Mouse (Mus musculus) liver, adult 2 months (tissue): ENCODE data around the gene Tlr9. TPM values are rescaled to one million over a fixed set of nuclear protein-coding genes. Genes with fewer than 3 reads are reported as not detected.

Experiments used
- DNase-seq: peaks from one replicate; pipeline ENCODE4 v3.0.0-alpha.2; 2011; ENCODE audit warnings: low read depth, low spot score; ENCODE audit errors: extremely low read depth
- H3K27ac ChIP-seq: fragments of 200-500 bp; replicated peaks from 2 replicates; pipeline ENCODE4 v1.5.1; 2012; ENCODE audit warnings: low read depth, mild to moderate bottlenecking, control low read depth, inconsistent platforms, low read length; ENCODE audit not compliant: insufficient read depth
- H3K27me3 ChIP-seq: fragments of 200-500 bp; 2 replicates; pipeline ENCODE4 v1.6.1; 2012; ENCODE audit warnings: mild to moderate bottlenecking, moderate library complexity, low read length, inconsistent platforms; ENCODE audit not compliant: control insufficient read depth, insufficient read depth
- H3K36me3 ChIP-seq: fragments of 200-500 bp; 2 replicates; pipeline ENCODE4 v1.6.1; 2012; ENCODE audit warnings: low read length, inconsistent platforms; ENCODE audit not compliant: control insufficient read depth, insufficient read depth
- H3K4me1 ChIP-seq: fragments of 200-500 bp; 2 replicates; pipeline ENCODE4 v1.6.1; 2011; ENCODE audit warnings: low read length; ENCODE audit not compliant: control insufficient read depth, insufficient read depth
- H3K4me3 ChIP-seq: fragments of 200-500 bp; 2 replicates; pipeline ENCODE4 v1.5.1; 2011; ENCODE audit warnings: low read depth, mild to moderate bottlenecking, control low read depth, low read length, moderate library complexity; ENCODE audit not compliant: insufficient read depth
- H3K79me2 ChIP-seq: fragments of 200-500 bp; 2 replicates; pipeline ENCODE4 v1.6.1; 2012; ENCODE audit warnings: inconsistent platforms, mild to moderate bottlenecking, low read length, moderate library complexity; ENCODE audit not compliant: control insufficient read depth, insufficient read depth
- H3K9ac ChIP-seq: fragments of 200-500 bp; 2 replicates; pipeline ENCODE4 v1.6.1; 2012; ENCODE audit warnings: low read depth, mild to moderate bottlenecking, control low read depth, inconsistent platforms, low read length
- CTCF ChIP-seq: fragments of 200-500 bp; IDR thresholded peaks from 2 replicates; pipeline ENCODE4 v1.5.1; 2011; ENCODE audit warnings: low read depth, low read length, control low read depth
- POLR2A ChIP-seq: fragments of 200-500 bp; IDR thresholded peaks from 2 replicates; pipeline ENCODE4 v1.6.1; 2011; ENCODE audit warnings: low read length, control low read depth; ENCODE audit not compliant: insufficient read depth; ENCODE audit errors: extremely low read depth
- WGBS: fragments of 180-500 bp; shearing (Covaris S2); methylation state at CpG from one replicate; pipeline ENCODE4 v1.1.7; 2018; 5-methylcytosine and 5-hydroxymethylcytosine counted together
- polyA plus RNA-seq: library from polyadenylated mRNA; depleted of rRNA; stranded (reverse); fragments of >200 nt; gene quantifications from 2 replicates; pipeline ENCODE4 v1.2.3, GENCODE M21; 2012
- total RNA-seq: library from RNA; depleted of rRNA; stranded (reverse); fragments of >200 nt; gene quantifications from 2 replicates; pipeline ENCODE4 v1.2.3, GENCODE M21; 2014

Tlr9 gene
- total and polyA plus RNA-seq, 2 experiments = 0.18 to 0.61 TPM

DNA sequence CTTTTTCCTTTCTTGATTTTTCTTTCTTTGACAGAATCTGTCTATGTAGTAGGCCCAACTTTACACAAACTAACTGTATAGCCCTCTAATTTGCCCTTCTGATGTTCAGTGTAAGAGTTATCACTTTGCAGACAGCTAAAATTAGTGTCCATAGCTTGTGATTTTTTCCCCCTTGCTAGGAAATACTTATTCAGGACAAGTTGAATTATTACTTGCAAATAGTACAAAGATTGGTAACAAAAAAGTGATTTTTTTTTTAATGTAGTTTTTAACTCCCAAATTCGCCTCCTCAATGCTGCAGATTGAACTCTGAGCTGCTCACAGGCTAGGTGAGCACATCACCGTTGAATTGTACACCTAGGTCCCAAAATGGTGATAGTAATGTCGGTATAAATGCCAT lies 42.4 kb upstream of the Tlr9 start:
- peaks cover 17% of the 10 kb centered on the region for H3K79me2 ChIP-seq
- peaks cover 78% of the 10 kb centered on the region for H3K36me3 ChIP-seq
- H3K27ac ChIP-seq = no peak overlapping the region
- DNase-seq = no peak
- no peak overlapping the region for H3K9ac ChIP-seq
- no peaks in the 10 kb centered on the region; the same call in 1 of the 2 replicates for H3K4me1 ChIP-seq
- H3K4me3 ChIP-seq = no peak overlapping the region
- WGBS = 90% methylated on average over 3 of the region's 3 CpGs
- H3K27me3 ChIP-seq = no peaks in the 10 kb centered on the region
- TF ChIP-seq CTCF = no peak
- no peak for TF ChIP-seq POLR2A

- TF ChIP-seq POLR2A (no peak), CTCF (no peak)
- Histone ChIP-seq H3K9ac (no peak overlapping the region), H3K36me3 (peaks cover 89% of the 10 kb centered on the region), H3K4me1 (no peaks in the 10 kb centered on the region; the same call in 1 of the 2 replicates), H3K27me3 (no peaks in the 10 kb centered on the region), H3K27ac (no peak overlapping the region), H3K4me3 (no peak overlapping the region), H3K79me2 (peaks cover 10% of the 10 kb centered on the region)
- 39% methylated on average over 4 of the region's 4 CpGs for WGBS
- peak; percentile 43 for DNase-seq
Measured at GRCm38 (mm10) chr9:106182146-106182545, 40.3 kb upstream of the Tlr9 start.

DNA sequence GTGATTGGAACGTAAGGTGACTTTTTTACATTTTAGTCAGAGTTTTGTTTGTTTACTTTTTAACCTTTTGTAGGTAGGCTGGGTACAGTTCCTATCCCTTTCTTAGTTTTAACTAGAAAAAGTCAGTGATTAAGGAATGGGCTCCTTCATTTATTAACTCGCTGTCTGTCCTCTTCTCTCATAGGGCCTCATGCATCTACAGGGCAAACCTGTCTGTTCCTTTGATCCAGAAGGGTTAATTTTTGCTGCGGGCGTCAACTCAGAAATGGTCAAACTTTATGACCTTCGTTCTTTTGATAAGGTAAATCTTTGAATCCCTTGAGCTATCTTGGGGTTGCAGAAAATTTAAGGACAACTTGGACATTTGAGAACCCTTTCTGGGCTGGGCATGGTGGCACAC lies 38.4 kb upstream of the Tlr9 start:
- TF ChIP-seq POLR2A = no peak
- TF ChIP-seq CTCF = no peak
- Histone ChIP-seq H3K79me2 (peaks cover 4% of the 10 kb centered on the region; the same call in 1 of the 2 replicates), H3K27ac (no peak overlapping the region), H3K4me1 (no peaks in the 10 kb centered on the region), H3K9ac (no peak overlapping the region), H3K4me3 (no peak overlapping the region), H3K36me3 (peaks cover 93% of the 10 kb centered on the region), H3K27me3 (no peaks in the 10 kb centered on the region)
- no peak for DNase-seq
- 86% methylated on average over 5 of the region's 5 CpGs for WGBS

GRCm38 (mm10) chr9:106191355-106191754 lies 31.0 kb upstream of the Tlr9 start:
- peaks cover 13% of the 10 kb centered on the region for H3K4me1 ChIP-seq
- H3K36me3 ChIP-seq = peaks cover 51% of the 10 kb centered on the region
- H3K9ac ChIP-seq = no peak overlapping the region
- H3K27me3 ChIP-seq = no peaks in the 10 kb centered on the region
- no peak overlapping the region for H3K27ac ChIP-seq
- no peak overlapping the region for H3K4me3 ChIP-seq
- no peaks in the 10 kb centered on the region for H3K79me2 ChIP-seq
- no peak for TF ChIP-seq POLR2A
- TF ChIP-seq CTCF = no peak
- 96% methylated on average over 1 of the region's 1 CpGs for WGBS
- no peak for DNase-seq

DNA sequence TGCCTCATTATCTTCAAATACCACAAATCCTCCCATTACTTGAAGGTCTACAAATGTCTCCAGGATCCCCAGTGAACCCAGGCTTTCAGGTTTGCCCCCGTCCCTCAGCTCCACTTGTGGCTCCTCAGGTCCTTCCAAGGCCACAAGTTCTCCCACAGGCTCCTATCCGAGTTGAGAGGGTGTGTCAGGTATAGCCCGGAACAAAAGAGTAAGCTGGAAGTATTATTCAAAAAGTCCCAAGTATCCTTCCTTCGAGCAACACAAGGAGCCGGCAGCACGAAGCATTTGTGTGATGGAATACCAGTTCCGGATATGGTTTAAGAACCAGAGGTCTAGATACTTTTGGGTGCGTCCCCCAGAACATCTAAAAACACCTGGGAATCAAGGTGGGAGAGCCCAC lies 30.4 kb upstream of the Tlr9 start:
- Histone ChIP-seq H3K79me2 (no peaks in the 10 kb centered on the region), H3K9ac (no peak overlapping the region), H3K36me3 (peaks cover 44% of the 10 kb centered on the region), H3K4me3 (no peak overlapping the region), H3K27me3 (no peaks in the 10 kb centered on the region), H3K4me1 (peaks cover 13% of the 10 kb centered on the region), H3K27ac (no peak overlapping the region)
- TF ChIP-seq CTCF (no peak), POLR2A (no peak)
- DNase-seq = no peak
- 96% methylated on average over 8 of the region's 8 CpGs for WGBS

GRCm38 (mm10) chr9:106192998-106193397 lies 29.4 kb upstream of the Tlr9 start:
- H3K4me1 ChIP-seq = peaks cover 14% of the 10 kb centered on the region
- no peaks in the 10 kb centered on the region for H3K27me3 ChIP-seq
- H3K4me3 ChIP-seq = no peak overlapping the region
- H3K79me2 ChIP-seq = no peaks in the 10 kb centered on the region
- WGBS = 81% methylated on average over 1 of the region's 1 CpGs
- peaks cover 35% of the 10 kb centered on the region for H3K36me3 ChIP-seq
- no peak overlapping the region for H3K9ac ChIP-seq
- 0 out of 2 replicates have a peak overlapping the region, but pooled peaks have one; percentile 0 for H3K27ac ChIP-seq
- no peak for TF ChIP-seq POLR2A
- no peak for DNase-seq
